Mouse (Mus musculus) gastrocnemius, adult 18-20 months (tissue): ENCODE results near the gene Agpat4. TPM values are rescaled to one million over a fixed set of nuclear protein-coding genes. Genes with fewer than 3 reads are reported as not detected.
"Not testable (repeated sequence)": the region's sequence is repeated elsewhere in the genome, so short reads cannot be mapped to it uniquely, and the experiment has no call there.

Source experiments
- DNase-seq: peaks from one replicate; pipeline ENCODE4 v3.0.0; 2021; ENCODE audit warnings: low spot score
- total RNA-seq, 2 experiments: library from RNA; stranded (reverse); gene quantifications; 2 replicates each; pipeline ENCODE4 v1.2.3; 2021

Agpat4 gene
- total RNA-seq, 2 experiments from 2014 or later = 1.5 to 2.0 TPM

DNA sequence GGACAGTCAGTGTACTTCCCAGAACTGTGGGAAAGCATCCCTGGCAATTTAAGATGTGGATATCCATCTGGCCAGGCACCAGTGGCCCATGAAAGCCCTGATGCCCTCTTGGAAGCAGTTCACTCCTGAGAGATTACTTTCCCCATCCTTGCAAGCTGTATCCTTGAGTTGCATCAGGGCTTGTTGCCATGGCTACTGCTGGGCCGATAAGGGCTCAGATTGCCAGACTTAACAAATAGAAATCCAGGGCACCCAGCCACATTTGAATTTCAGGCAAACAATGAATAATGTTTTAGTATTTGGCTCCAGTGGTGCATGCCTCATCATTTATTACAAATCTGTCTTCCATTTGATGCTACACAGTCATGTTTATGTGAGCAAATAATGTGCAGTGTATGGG is 69.3 kb downstream of the Agpat4 start:
- peak; percentile 16 for DNase-seq

DNA sequence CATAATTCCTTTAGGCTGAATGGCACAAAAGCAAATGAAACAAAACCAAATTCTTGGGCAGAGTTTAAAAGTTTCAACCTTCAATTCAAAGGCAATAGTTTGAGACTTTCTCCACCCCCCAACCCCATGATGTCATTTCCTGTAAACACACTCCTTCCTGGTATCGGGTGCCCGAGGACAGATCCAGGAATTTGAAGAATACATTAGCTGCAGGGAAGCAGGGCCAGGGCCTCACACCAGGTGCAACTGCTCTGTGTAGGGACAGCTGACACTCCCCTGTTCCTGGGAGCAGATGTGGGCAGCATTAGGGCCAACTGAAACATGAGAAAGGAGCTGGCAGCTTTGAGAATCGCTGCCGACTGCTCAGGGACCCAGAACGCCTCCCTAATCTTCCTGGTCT is 76.6 kb downstream of the Agpat4 start:
- no peak for DNase-seq

DNA sequence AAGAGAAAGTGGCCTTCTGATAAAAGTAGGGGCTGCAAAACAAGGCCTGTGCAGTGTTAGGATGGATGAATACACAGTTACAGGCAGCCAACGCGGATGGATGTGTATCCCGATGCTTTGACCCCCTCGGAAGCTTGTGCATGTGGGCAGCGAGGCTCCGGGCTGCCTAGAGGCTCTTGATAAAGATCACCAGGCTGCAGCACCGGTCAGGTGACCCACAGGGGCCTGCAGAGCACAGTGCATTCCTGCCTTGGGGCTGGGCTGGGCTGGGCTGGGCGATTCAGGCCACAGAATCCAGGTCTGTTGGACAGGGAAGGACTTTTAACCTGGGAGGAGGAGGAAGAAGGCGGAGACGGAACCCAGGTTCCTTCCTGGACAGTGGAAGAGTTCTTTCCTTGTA is 77.1 kb downstream of the Agpat4 start:
- DNase-seq = no peak

DNA sequence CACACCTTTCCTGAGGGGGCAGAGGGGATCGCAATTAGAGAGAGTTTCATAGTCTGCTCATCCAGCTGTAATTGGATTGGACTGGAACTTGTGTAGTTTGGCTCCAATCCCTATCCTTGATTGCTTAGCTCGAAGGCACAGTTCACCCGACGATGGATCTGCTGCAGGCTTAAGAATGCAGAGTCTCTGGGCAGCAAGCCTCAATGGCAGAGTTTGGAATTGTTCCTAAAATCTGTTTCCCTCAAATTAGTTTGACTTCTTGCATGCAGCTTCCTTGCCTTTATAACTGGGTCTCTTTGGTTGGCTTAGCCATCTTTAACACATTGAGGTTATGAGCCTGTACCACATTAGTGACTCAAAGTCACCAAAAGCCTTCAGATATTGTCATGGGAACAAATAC is 81.4 kb downstream of the Agpat4 start:
- no peak for DNase-seq

DNA sequence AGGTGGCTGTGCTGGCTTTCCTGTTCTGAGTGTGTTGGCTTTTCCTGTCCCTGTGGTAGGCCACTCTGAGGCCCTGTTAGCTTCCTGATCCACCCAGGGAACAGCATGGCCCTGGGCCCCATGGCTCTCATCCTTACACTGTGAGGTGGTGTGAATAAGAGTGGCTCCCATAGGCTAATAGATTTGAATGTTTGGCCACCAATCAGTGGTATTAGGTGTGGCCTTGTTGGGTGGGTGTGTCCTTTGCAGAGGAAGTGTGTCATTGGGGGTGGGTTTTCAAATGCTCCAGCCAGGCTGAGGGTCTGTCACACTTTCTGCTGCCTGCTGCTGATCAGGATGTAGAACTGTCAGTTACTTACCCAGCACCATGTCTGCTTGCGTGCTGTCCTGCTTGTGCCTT is 82.6 kb downstream of the Agpat4 start:
- no peak for DNase-seq

GRCm38 (mm10) chr17:12203414-12203897 is 85.0 kb downstream of the Agpat4 start:
- no peak for DNase-seq

DNA sequence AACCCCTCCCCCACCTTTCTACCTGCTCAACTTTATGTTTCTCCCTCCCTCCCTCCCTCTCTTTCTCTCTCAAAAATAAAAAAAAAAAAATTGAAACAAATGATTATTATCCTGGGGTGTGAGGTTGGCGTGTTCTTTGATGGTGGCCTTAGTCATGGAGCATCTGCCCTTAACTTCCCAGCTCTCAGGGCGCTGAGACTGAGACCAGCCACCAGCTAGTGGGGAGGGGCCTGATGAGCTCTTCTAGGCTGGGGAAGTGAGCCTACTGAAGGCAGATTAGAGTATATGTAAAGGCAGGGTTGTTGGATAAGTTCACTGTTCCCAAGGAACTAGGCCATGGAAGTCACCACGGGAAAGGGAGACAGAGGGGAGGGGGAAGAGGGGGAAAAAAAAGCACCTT is 85.7 kb downstream of the Agpat4 start:
- no peak for DNase-seq

DNA sequence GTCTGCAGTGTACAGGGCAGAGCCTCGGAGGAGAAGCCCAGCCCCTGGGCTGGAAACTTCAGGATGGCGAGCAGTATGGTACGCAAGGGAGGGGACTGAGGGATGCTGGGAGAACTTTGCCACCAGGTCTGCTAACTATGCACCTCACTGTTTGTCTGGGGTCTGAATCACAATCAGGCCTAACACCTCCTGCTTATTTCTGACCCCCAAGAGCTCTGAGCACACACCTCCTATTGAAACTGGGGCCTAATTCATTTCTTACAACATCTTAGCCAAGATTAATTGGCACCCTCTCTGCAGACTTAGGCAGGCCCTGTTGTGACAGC is 86.1 kb downstream of the Agpat4 start:
- no peak for DNase-seq

DNA sequence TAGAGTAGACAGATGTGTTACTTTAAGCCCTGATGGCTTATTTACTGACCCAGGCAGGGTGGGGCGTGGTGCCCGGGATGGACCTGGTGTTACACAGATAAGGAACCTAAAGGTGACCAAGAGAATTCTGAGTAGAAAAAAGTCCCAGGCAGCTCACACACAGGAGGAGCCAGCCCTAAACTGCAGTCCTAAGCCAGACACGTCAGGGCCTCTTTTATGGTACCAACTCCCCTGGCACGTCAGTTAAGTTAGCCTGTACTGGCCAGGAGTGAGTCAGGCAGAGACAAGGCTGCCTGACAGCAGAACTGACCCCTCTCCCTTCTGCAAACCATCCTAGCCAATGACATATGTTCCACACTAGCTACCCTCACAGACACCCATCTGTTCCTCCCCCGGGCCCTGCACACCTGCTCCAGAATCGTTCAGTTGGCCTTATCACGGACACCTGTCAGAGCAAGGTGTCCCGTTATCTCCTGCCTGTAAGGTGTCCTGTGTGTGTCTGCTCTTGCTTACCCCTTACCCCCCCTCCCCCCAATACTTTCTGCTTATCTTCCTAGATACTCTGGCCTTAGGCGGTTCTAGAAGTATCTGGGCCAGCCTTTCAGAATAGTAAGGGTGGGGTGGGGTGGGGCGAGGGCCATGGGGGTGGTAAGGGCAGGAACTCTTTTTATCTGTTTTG is 86.7 kb downstream of the Agpat4 start:
- DNase-seq = no peak

- DNase-seq = no peak
These were observed 87.2 kb downstream of the Agpat4 start for GRCm38 (mm10) chr17:12205694-12206075.

- no peak for DNase-seq
These were observed 87.7 kb downstream of the Agpat4 start for GRCm38 (mm10) chr17:12206248-12206647.

GRCm38 (mm10) chr17:12207022-12207548 is 88.6 kb downstream of the Agpat4 start:
- DNase-seq = no peak

- DNase-seq = no peak
These were observed 91.0 kb downstream of the Agpat4 start for GRCm38 (mm10) chr17:12209481-12209880.

- peak; percentile 83 for DNase-seq
These were observed 92.1 kb downstream of the Agpat4 start for GRCm38 (mm10) chr17:12210544-12211132.

GRCm38 (mm10) chr17:12211890-12212289 is 93.4 kb downstream of the Agpat4 start:
- DNase-seq = no peak

DNA sequence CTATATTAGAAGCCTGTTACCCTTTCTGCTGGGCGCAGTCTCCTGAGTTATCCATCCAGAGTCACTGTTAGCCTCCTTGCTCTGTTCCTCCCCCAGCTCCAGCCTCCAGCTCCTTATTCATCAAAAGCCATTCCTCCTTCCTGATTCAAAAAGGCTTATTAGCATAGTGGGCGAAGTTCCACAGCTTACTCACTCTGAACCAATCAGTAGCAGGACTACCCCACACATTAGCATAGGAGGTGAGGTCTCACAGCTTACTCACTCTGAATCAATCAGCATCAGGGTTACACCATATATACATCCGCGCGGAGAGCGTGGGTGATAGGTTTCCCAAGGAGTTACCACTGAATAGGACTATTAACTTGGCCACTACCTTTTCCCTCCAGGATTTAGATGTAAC is 93.8 kb downstream of the Agpat4 start:
- no peak for DNase-seq

- no peak for DNase-seq
These were observed 94.9 kb downstream of the Agpat4 start for GRCm38 (mm10) chr17:12213430-12213829.

- DNase-seq = no peak
These were observed 97.7 kb downstream of the Agpat4 start for GRCm38 (mm10) chr17:12216224-12216623.

GRCm38 (mm10) chr17:12221926-12222325 is 103.4 kb downstream of the Agpat4 start:
- no peak for DNase-seq

- no peak for DNase-seq
These were observed 105.2 kb downstream of the Agpat4 start for GRCm38 (mm10) chr17:12223682-12224081.

- DNase-seq = no peak
These were observed 105.6 kb downstream of the Agpat4 start for GRCm38 (mm10) chr17:12224145-12224544.

DNA sequence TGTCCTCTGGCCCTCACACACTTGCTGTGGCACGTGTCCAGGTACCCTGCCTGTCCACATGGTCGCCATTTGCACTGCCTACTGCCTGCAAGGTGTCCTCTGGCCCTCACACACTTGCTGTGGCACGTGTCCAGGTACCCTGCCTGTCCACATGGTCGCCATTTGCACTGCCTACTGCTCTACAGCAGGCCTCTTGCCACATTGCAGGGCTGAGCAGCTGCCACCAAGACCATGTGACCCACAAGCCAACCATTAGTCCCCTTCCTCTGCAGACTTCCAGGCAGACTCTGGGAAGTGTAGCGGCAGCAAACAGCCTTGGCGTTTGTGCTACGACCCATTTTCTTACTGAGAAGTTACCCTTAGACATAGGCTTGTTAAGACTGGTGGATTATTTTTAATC is 106.0 kb downstream of the Agpat4 start:
- not testable (repeated sequence) for DNase-seq

- DNase-seq = no peak
These were observed 106.7 kb downstream of the Agpat4 start for GRCm38 (mm10) chr17:12225227-12225626.
